Mouse (Mus musculus) G1E (cell line): ENCODE measurements at regions not wholly inside any gene's neighbourhood (a gene's known extent, or its start where the extent isn't known, plus 50 kb on each side); places are given as distances from the start of the nearest gene placed in this dataset.

Experiments
- CTCF ChIP-seq: IDR thresholded peaks from 2 replicates; pipeline ENCODE4 v1.5.1; 2012; ENCODE audit warnings: low read depth, low read length, inconsistent platforms, mixed read lengths
- GATA1 ChIP-seq: IDR thresholded peaks from 2 replicates; pipeline ENCODE4 v1.6.1; 2012; ENCODE audit warnings: borderline replicate concordance, low read length, inconsistent platforms, mixed read lengths
- POLR2AphosphoS5 ChIP-seq: IDR thresholded peaks from 2 replicates; pipeline ENCODE4 v1.6.1; 2012; ENCODE audit warnings: low read depth, low read length, inconsistent platforms; ENCODE audit not compliant: insufficient replicate concordance

DNA sequence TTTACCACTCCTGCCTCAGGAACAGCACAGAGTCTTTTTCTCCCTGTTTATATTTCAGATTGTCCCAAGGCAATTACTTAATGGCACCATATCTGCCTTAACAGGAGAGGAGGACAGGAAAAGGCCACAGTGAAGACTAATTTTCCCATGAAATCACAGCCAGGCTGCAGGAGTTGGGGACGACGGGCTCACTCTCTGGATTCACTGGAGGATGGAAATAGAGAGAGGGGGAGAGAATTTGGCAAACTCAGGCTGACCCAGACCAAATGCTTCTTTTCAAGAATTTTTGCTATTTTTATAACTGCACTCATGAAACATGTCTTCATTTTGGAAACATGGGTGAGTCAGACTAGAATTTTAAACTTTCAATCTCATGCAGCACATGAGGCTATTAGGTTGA, 250.9 kb downstream of the Gm11361 start:
- TF ChIP-seq CTCF (no peak), GATA1 (no peak), POLR2AphosphoS5 (no peak)
